Mouse (Mus musculus): ENCODE results near the gene Klhdc4. TPM values are rescaled to one million over a fixed set of nuclear protein-coding genes. Genes with fewer than 3 reads are reported as not detected.

Klhdc4 gene
- 27.7 and 28.2 TPM in 2 replicates for polyA plus RNA-seq (2016; fragmentation: Nextera tagmentation; extraction: Ambion mirVana)

DNA sequence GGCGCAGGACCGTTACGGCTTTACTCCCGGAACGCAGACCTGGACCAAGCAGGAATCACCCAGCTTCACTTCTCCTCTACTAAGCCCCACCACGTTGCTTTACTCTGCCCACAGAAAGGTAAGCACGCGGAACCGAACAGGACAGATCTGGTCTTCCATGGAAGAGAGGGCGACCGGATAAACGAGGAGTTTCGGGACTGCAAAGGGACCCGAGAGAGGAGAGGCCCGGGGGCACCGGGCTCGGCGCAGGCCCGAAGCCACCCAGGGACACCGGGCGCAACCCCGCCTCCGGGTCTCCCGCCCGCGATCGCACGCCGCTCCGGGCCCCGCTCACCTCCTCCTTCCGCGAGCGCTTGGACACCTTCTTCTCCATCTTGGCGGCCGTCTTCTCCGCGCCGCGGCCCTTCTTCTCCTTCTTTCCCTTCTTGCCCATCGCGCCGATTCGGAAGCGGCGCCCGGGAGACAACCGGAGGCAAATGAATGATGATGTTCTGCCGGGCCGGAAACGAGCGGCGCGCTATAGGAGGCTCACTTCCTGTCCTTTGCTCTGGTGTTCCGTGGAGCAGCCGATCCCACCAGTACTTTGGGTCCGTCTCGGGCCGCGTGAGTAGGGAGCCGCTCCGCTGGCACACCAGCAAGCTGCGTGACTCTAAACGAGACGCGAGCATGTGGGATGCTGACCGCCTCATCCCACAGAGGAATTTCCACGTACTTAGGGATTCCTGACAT is at the start of gene Klhdc4:
Gene Klhdc4, minus strand, starts transcription at position 522 of the 729 bp plus-strand sequence.
- Histone ChIP-seq H3K4me3 (peak within 1 kb of the TSS; percentile 86), H3K4me1 (replicated peaks) (peaks cover 18% of the 10 kb centered on the region), H3K9me3 (replicated peaks) (no peaks in the 10 kb centered on the region), H3K27ac (ENCODE audit: poor library complexity, severe bottlenecking) (no peak within 1 kb of the TSS; the same call in 1 of the 2 replicates), H3K36me3 (no peaks in the 10 kb centered on the region), H3K9ac (peak within 1 kb of the TSS; percentile 85), H3K4me2 (peak within 1 kb of the TSS; percentile 82), H3K27me3 (replicated peaks) (no peaks in the 10 kb centered on the region)
- WGBS, result under 1% methylated on average over 68 of the region's 68 CpGs
- ATAC-seq (ENCODE audit: insufficient number of reproducible peaks, low FRiP score), result peak; percentile 94

DNA sequence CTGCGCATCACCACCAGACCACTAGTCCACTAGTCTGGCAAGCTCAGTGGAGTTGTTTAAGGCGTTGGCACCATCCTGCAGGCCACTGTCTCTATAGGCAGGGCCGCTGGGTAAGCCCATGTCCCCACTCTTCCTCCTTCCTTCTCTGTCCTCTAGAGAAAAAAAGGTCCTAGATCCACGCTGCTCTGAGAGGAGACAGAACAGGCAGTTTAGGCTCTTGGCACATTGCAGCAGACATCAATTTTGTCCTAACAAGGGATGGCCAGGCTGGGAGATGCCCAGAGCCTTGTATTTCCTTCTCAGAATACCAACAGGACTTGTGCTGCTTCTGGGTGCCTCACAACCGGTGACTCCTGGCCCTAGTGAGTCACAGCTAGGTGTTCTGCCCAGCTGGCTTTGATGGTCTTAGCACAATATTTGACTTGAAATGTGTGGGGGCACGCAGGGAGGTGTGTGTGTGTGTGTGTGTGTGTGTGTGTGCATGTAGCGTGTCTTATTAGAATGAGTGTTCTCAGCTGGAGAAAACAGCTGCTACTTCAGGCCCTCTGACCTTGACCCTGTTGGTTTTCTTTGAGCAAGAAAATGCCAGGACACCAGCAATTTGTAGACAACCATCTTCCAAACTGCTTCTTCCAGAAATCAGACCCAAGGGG is 48.6 kb upstream of the Klhdc4 start:
- Histone ChIP-seq H3K4me2 (no peak overlapping the region), H3K27ac (ENCODE audit: poor library complexity, severe bottlenecking) (no peak overlapping the region), H3K4me3 (no peak overlapping the region), H3K27me3 (replicated peaks) (peaks cover 7% of the 10 kb centered on the region), H3K36me3 (peaks cover 10% of the 10 kb centered on the region), H3K9me3 (replicated peaks) (no peaks in the 10 kb centered on the region), H3K4me1 (replicated peaks) (peaks cover 43% of the 10 kb centered on the region), H3K9ac (no peak overlapping the region)
- ATAC-seq (ENCODE audit: insufficient number of reproducible peaks, low FRiP score), result no peak
- 90% methylated on average over 7 of the region's 7 CpGs for WGBS

- ATAC-seq (ENCODE audit: insufficient number of reproducible peaks, low FRiP score), result no peak
- H3K4me2 ChIP-seq, result no peak overlapping the region
- peaks cover 48% of the 10 kb centered on the region for H3K4me1 ChIP-seq (replicated peaks)
- H3K9ac ChIP-seq, result no peak overlapping the region
- no peaks in the 10 kb centered on the region for H3K9me3 ChIP-seq (replicated peaks)
- peaks cover 11% of the 10 kb centered on the region for H3K27me3 ChIP-seq (replicated peaks)
- no peak overlapping the region for H3K27ac ChIP-seq (ENCODE audit: poor library complexity, severe bottlenecking)
- peaks cover 3% of the 10 kb centered on the region; the same call in 1 of the 2 replicates for H3K36me3 ChIP-seq
- WGBS, result 51% methylated on average over 5 of the region's 5 CpGs
- no peak overlapping the region for H3K4me3 ChIP-seq
Observed at GRCm38 (mm10) chr8:121877212-121877611, 47.8 kb upstream of the Klhdc4 start.

GRCm38 (mm10) chr8:121875517-121875916 is 46.1 kb upstream of the Klhdc4 start:
- WGBS, result 41% methylated on average over 9 of the region's 9 CpGs
- Histone ChIP-seq H3K27me3 (replicated peaks) (peaks cover 19% of the 10 kb centered on the region), H3K36me3 (no peaks in the 10 kb centered on the region), H3K9me3 (replicated peaks) (no peaks in the 10 kb centered on the region), H3K4me2 (peak overlapping the region; percentile 12; the same call in 1 of the 2 replicates), H3K27ac (ENCODE audit: poor library complexity, severe bottlenecking) (0 out of 2 replicates have a peak overlapping the region, but pooled peaks have one; percentile 5), H3K9ac (no peak overlapping the region), H3K4me3 (no peak overlapping the region), H3K4me1 (replicated peaks) (peaks cover 38% of the 10 kb centered on the region)
- peak; percentile 56; the same call in 1 of the 2 replicates for ATAC-seq (ENCODE audit: insufficient number of reproducible peaks, low FRiP score)

GRCm38 (mm10) chr8:121875045-121875444 is 45.7 kb upstream of the Klhdc4 start:
- Histone ChIP-seq H3K36me3 (no peaks in the 10 kb centered on the region), H3K27me3 (replicated peaks) (peaks cover 19% of the 10 kb centered on the region), H3K4me3 (no peak overlapping the region), H3K27ac (ENCODE audit: poor library complexity, severe bottlenecking) (0 out of 2 replicates have a peak overlapping the region, but pooled peaks have one; percentile 5), H3K4me1 (replicated peaks) (peaks cover 37% of the 10 kb centered on the region), H3K4me2 (peak overlapping the region; percentile 12; the same call in 1 of the 2 replicates), H3K9ac (no peak overlapping the region), H3K9me3 (replicated peaks) (no peaks in the 10 kb centered on the region)
- no peak for ATAC-seq (ENCODE audit: insufficient number of reproducible peaks, low FRiP score)
- WGBS, result 42% methylated on average over 3 of the region's 3 CpGs

DNA sequence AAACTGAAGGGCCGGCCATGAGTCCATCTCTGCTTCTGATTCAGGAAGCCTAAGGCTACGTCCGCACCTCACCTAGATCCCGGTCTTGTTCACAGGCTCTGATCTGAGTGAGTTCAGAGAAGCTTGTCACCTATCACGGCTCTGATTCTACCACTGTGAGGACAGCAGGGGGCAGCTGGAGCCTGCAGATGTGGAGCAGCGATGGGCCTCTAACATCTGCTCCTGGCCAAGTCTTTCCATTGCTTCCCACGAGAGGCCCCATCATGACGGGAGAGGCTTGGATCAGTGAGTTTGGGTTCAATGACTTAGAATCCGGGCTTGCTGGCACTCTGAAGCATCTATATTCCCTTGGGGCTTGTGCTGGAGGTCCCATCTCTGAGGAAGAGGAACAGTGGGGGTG is 44.7 kb upstream of the Klhdc4 start:
- Histone ChIP-seq H3K4me2 (no peak overlapping the region), H3K27ac (ENCODE audit: poor library complexity, severe bottlenecking) (no peak overlapping the region), H3K4me3 (no peak overlapping the region), H3K9me3 (replicated peaks) (no peaks in the 10 kb centered on the region), H3K9ac (no peak overlapping the region), H3K36me3 (no peaks in the 10 kb centered on the region), H3K27me3 (replicated peaks) (peaks cover 19% of the 10 kb centered on the region), H3K4me1 (replicated peaks) (peaks cover 37% of the 10 kb centered on the region)
- ATAC-seq (ENCODE audit: insufficient number of reproducible peaks, low FRiP score), result no peak; the same call in 1 of the 2 replicates
- 39% methylated on average over 9 of the region's 9 CpGs for WGBS

GRCm38 (mm10) chr8:121871833-121872440 is 42.6 kb upstream of the Klhdc4 start:
- H3K27ac ChIP-seq (ENCODE audit: poor library complexity, severe bottlenecking), result no peak overlapping the region
- 32% methylated on average over 10 of the region's 10 CpGs for WGBS
- no peaks in the 10 kb centered on the region for H3K9me3 ChIP-seq (replicated peaks)
- no peak for ATAC-seq (ENCODE audit: insufficient number of reproducible peaks, low FRiP score)
- peaks cover 19% of the 10 kb centered on the region for H3K27me3 ChIP-seq (replicated peaks)
- H3K4me2 ChIP-seq, result peak overlapping the region; percentile 15
- peaks cover 37% of the 10 kb centered on the region for H3K4me1 ChIP-seq (replicated peaks)
- H3K9ac ChIP-seq, result peak overlapping the region; percentile 51; the same call in 1 of the 2 replicates
- H3K4me3 ChIP-seq, result no peak overlapping the region
- H3K36me3 ChIP-seq, result no peaks in the 10 kb centered on the region

DNA sequence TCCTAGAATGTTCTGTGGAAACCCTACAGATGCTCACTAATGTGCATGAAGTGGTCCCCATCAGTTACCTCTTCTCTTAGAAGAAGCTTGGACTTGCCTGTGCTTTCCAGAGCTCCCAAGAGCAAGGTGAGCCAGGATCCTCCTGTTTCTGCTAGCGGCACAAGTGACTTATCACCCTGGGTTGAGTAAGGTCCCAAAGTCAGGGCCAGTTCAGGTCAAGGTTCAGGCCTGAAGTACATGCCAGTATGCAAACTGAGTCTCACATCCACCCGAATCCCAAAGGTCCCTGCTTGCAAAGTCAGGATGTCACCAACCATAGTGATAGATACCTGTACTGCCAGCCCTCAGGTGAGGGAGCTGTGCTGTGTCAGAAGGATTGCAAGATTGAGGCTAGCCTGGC is 40.8 kb upstream of the Klhdc4 start:
- ATAC-seq (ENCODE audit: insufficient number of reproducible peaks, low FRiP score), result no peak

DNA sequence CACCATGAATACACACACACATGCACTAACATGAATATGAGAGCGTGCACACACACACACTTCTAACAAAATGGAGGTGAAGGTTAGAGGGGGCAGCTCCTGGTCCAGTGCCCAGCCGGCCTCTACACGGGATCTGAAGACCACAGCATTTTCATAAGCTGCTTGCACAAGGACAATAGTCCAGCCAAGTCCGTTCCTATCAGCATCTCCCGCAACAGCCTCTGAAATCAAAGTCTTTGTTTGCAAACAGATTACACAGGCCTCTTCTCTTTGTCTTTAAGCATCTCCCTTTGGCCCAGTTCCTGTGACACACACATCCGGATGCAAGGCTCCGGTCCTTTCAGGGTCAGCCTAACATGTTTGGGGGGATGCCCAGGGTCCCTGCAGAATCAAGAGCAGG is 39.5 kb upstream of the Klhdc4 start:
- no peak for ATAC-seq (ENCODE audit: insufficient number of reproducible peaks, low FRiP score)
- Histone ChIP-seq H3K27me3 (replicated peaks) (peaks cover 23% of the 10 kb centered on the region), H3K27ac (ENCODE audit: poor library complexity, severe bottlenecking) (no peak overlapping the region), H3K36me3 (no peaks in the 10 kb centered on the region), H3K4me2 (no peak overlapping the region), H3K9ac (no peak overlapping the region), H3K4me3 (no peak overlapping the region), H3K9me3 (replicated peaks) (no peaks in the 10 kb centered on the region), H3K4me1 (replicated peaks) (peaks cover 11% of the 10 kb centered on the region)
- 79% methylated on average over 7 of the region's 7 CpGs for WGBS

More for the DNA sequence above, 40.8 kb upstream of the Klhdc4 start:
- no peak overlapping the region for H3K4me2 ChIP-seq
- H3K4me1 ChIP-seq (replicated peaks), result peaks cover 24% of the 10 kb centered on the region
- H3K27ac ChIP-seq (ENCODE audit: poor library complexity, severe bottlenecking), result no peak overlapping the region
- H3K27me3 ChIP-seq (replicated peaks), result peaks cover 19% of the 10 kb centered on the region
- H3K9me3 ChIP-seq (replicated peaks), result no peaks in the 10 kb centered on the region
- H3K36me3 ChIP-seq, result no peaks in the 10 kb centered on the region
- WGBS, result 83% methylated on average over 2 of the region's 2 CpGs
- H3K4me3 ChIP-seq, result no peak overlapping the region
- no peak overlapping the region for H3K9ac ChIP-seq

GRCm38 (mm10) chr8:121868196-121868595 is 38.8 kb upstream of the Klhdc4 start:
- Histone ChIP-seq H3K36me3 (no peaks in the 10 kb centered on the region), H3K9ac (no peak overlapping the region), H3K4me1 (replicated peaks) (peaks cover 11% of the 10 kb centered on the region), H3K27me3 (replicated peaks) (peaks cover 19% of the 10 kb centered on the region), H3K9me3 (replicated peaks) (no peaks in the 10 kb centered on the region), H3K4me3 (no peak overlapping the region), H3K27ac (ENCODE audit: poor library complexity, severe bottlenecking) (no peak overlapping the region), H3K4me2 (no peak overlapping the region)
- 77% methylated on average over 5 of the region's 5 CpGs for WGBS
- ATAC-seq (ENCODE audit: insufficient number of reproducible peaks, low FRiP score), result no peak

- Histone ChIP-seq H3K4me2 (no peak overlapping the region), H3K27ac (ENCODE audit: poor library complexity, severe bottlenecking) (no peak overlapping the region), H3K9ac (no peak overlapping the region), H3K4me3 (no peak overlapping the region), H3K4me1 (replicated peaks) (no peaks in the 10 kb centered on the region), H3K9me3 (replicated peaks) (no peaks in the 10 kb centered on the region), H3K36me3 (no peaks in the 10 kb centered on the region), H3K27me3 (replicated peaks) (peaks cover 16% of the 10 kb centered on the region; the same call in 1 of the 2 replicates)
- 80% methylated on average over 8 of the region's 8 CpGs for WGBS
- no peak for ATAC-seq (ENCODE audit: insufficient number of reproducible peaks, low FRiP score)
Observed at GRCm38 (mm10) chr8:121865356-121865755, 36.0 kb upstream of the Klhdc4 start.
